Mouse (Mus musculus): Measurements from ENCODE around the gene Ccdc113. TPM values are rescaled to one million over a fixed set of nuclear protein-coding genes. Genes with fewer than 3 reads are reported as not detected.
"Not testable (repeated sequence)": the region's sequence is repeated elsewhere in the genome, so short reads cannot be mapped to it uniquely, and the experiment has no call there.

Gene Ccdc113
- polyA plus RNA-seq, 1 experiment from 2014 or later, result 0.21 TPM

GRCm38 (mm10) chr8:95590539-95590938, 56.7 kb downstream of the Ccdc113 start:
- Histone ChIP-seq H3K36me3 (no peaks in the 10 kb centered on the region), H3K4me2 (no peak overlapping the region), H3K27ac (no peak overlapping the region), H3K4me3 (replicated peaks) (no peak overlapping the region), H3K9me3 (no peaks in the 10 kb centered on the region), H3K27me3 (replicated peaks) (no peaks in the 10 kb centered on the region), H3K4me1 (no peaks in the 10 kb centered on the region), H3K9ac (no peak overlapping the region)
- WGBS, result 76% methylated on average over 4 of the region's 4 CpGs
- no peak for ATAC-seq (ENCODE audit: insufficient read depth, low FRiP score, low read depth)

GRCm38 (mm10) chr8:95592131-95592780, 58.4 kb downstream of the Ccdc113 start:
- no peaks in the 10 kb centered on the region for H3K4me1 ChIP-seq
- WGBS, result 74% methylated on average over 12 of the region's 12 CpGs
- no peaks in the 10 kb centered on the region for H3K9me3 ChIP-seq
- H3K4me3 ChIP-seq (replicated peaks), result no peak overlapping the region
- no peak overlapping the region for H3K27ac ChIP-seq
- H3K36me3 ChIP-seq, result no peaks in the 10 kb centered on the region
- ATAC-seq (ENCODE audit: insufficient read depth, low FRiP score, low read depth), result no peak
- no peak overlapping the region for H3K4me2 ChIP-seq
- H3K9ac ChIP-seq, result no peak overlapping the region
- no peaks in the 10 kb centered on the region for H3K27me3 ChIP-seq (replicated peaks)

GRCm38 (mm10) chr8:95593439-95594393, 59.8 kb downstream of the Ccdc113 start:
- no peak overlapping the region for H3K9ac ChIP-seq
- no peak overlapping the region for H3K4me3 ChIP-seq (replicated peaks)
- WGBS, result 88% methylated on average over 7 of the region's 7 CpGs
- H3K27ac ChIP-seq, result no peak overlapping the region
- H3K27me3 ChIP-seq (replicated peaks), result no peaks in the 10 kb centered on the region
- H3K9me3 ChIP-seq, result no peaks in the 10 kb centered on the region
- no peak for ATAC-seq (ENCODE audit: insufficient read depth, low FRiP score, low read depth)
- H3K4me1 ChIP-seq, result no peaks in the 10 kb centered on the region
- H3K36me3 ChIP-seq, result no peaks in the 10 kb centered on the region
- no peak overlapping the region for H3K4me2 ChIP-seq

GRCm38 (mm10) chr8:95595131-95595530, 61.2 kb downstream of the Ccdc113 start:
- no peak overlapping the region for H3K4me3 ChIP-seq (replicated peaks)
- H3K4me2 ChIP-seq, result no peak overlapping the region
- no peaks in the 10 kb centered on the region for H3K36me3 ChIP-seq
- H3K4me1 ChIP-seq, result no peaks in the 10 kb centered on the region
- WGBS, result 83% methylated on average over 14 of the region's 14 CpGs
- H3K9ac ChIP-seq, result no peak overlapping the region
- ATAC-seq (ENCODE audit: insufficient read depth, low FRiP score, low read depth), result no peak
- no peak overlapping the region for H3K27ac ChIP-seq
- H3K9me3 ChIP-seq, result no peaks in the 10 kb centered on the region
- H3K27me3 ChIP-seq (replicated peaks), result no peaks in the 10 kb centered on the region

GRCm38 (mm10) chr8:95596841-95597241, 63.0 kb downstream of the Ccdc113 start:
- no peaks in the 10 kb centered on the region for H3K36me3 ChIP-seq
- no peak overlapping the region for H3K4me2 ChIP-seq
- no peak for ATAC-seq (ENCODE audit: insufficient read depth, low FRiP score, low read depth)
- 22% methylated on average over 4 of the region's 4 CpGs for WGBS
- H3K9ac ChIP-seq, result no peak overlapping the region
- H3K9me3 ChIP-seq, result no peaks in the 10 kb centered on the region
- H3K4me1 ChIP-seq, result no peaks in the 10 kb centered on the region
- no peak overlapping the region for H3K27ac ChIP-seq
- no peak overlapping the region for H3K4me3 ChIP-seq (replicated peaks)
- H3K27me3 ChIP-seq (replicated peaks), result no peaks in the 10 kb centered on the region

- 9% methylated on average over 11 of the region's 11 CpGs for WGBS
- H3K9ac ChIP-seq, result no peak overlapping the region
- H3K4me2 ChIP-seq, result peak overlapping the region; percentile 11; the same call in 1 of the 2 replicates
- H3K4me1 ChIP-seq, result no peaks in the 10 kb centered on the region
- H3K9me3 ChIP-seq, result no peaks in the 10 kb centered on the region
- no peak for ATAC-seq (ENCODE audit: insufficient read depth, low FRiP score, low read depth)
- no peaks in the 10 kb centered on the region for H3K36me3 ChIP-seq
- no peaks in the 10 kb centered on the region for H3K27me3 ChIP-seq (replicated peaks)
- H3K4me3 ChIP-seq (replicated peaks), result no peak overlapping the region
- no peak overlapping the region for H3K27ac ChIP-seq
These were observed 66.0 kb downstream of the Ccdc113 start for GRCm38 (mm10) chr8:95599861-95600260.

- 71% methylated on average over 15 of the region's 15 CpGs for WGBS
- no peak overlapping the region for H3K27ac ChIP-seq
- no peak for ATAC-seq (ENCODE audit: insufficient read depth, low FRiP score, low read depth)
These were observed 67.4 kb downstream of the Ccdc113 start for GRCm38 (mm10) chr8:95601306-95601705.

GRCm38 (mm10) chr8:95602168-95602567, 68.3 kb downstream of the Ccdc113 start:
- Histone ChIP-seq H3K4me3 (replicated peaks) (no peak overlapping the region), H3K27me3 (replicated peaks) (no peaks in the 10 kb centered on the region), H3K4me2 (no peak overlapping the region), H3K36me3 (no peaks in the 10 kb centered on the region), H3K9ac (no peak overlapping the region), H3K9me3 (no peaks in the 10 kb centered on the region), H3K4me1 (no peaks in the 10 kb centered on the region), H3K27ac (no peak overlapping the region)
- ATAC-seq (ENCODE audit: insufficient read depth, low FRiP score, low read depth), result no peak
- 64% methylated on average over 2 of the region's 2 CpGs for WGBS

More at GRCm38 (mm10) chr8:95601306-95601705, 67.4 kb downstream of the Ccdc113 start:
- H3K27me3 ChIP-seq (replicated peaks), result no peaks in the 10 kb centered on the region
- no peaks in the 10 kb centered on the region for H3K9me3 ChIP-seq
- no peaks in the 10 kb centered on the region for H3K4me1 ChIP-seq
- H3K9ac ChIP-seq, result no peak overlapping the region
- no peak overlapping the region for H3K4me3 ChIP-seq (replicated peaks)
- no peak overlapping the region for H3K4me2 ChIP-seq
- H3K36me3 ChIP-seq, result no peaks in the 10 kb centered on the region

GRCm38 (mm10) chr8:95606509-95606908, 72.6 kb downstream of the Ccdc113 start:
- not testable (repeated sequence) for H3K4me1 ChIP-seq

GRCm38 (mm10) chr8:95607210-95607609, 73.3 kb downstream of the Ccdc113 start:
- WGBS, result 58% methylated on average over 9 of the region's 9 CpGs
- H3K27me3 ChIP-seq (replicated peaks), result no peaks in the 10 kb centered on the region

More at GRCm38 (mm10) chr8:95606509-95606908, 72.6 kb downstream of the Ccdc113 start:
- H3K4me3 ChIP-seq (replicated peaks); H3K36me3 ChIP-seq; ATAC-seq (ENCODE audit: insufficient read depth, low FRiP score, low read depth); H3K4me2 ChIP-seq; H3K27me3 ChIP-seq (replicated peaks); H3K27ac ChIP-seq; H3K9me3 ChIP-seq; H3K9ac ChIP-seq: not testable (repeated sequence)
- WGBS, result 22% methylated on average over 4 of the region's 5 CpGs

More at GRCm38 (mm10) chr8:95607210-95607609, 73.3 kb downstream of the Ccdc113 start:
- Histone ChIP-seq H3K9ac (no peak overlapping the region), H3K4me1 (no peaks in the 10 kb centered on the region), H3K27ac (no peak overlapping the region), H3K4me3 (replicated peaks) (no peak overlapping the region), H3K9me3 (no peaks in the 10 kb centered on the region), H3K36me3 (no peaks in the 10 kb centered on the region), H3K4me2 (no peak overlapping the region)
- ATAC-seq (ENCODE audit: insufficient read depth, low FRiP score, low read depth), result no peak
